Mouse (Mus musculus): Measurements from ENCODE around the gene Sgms2.

DNA sequence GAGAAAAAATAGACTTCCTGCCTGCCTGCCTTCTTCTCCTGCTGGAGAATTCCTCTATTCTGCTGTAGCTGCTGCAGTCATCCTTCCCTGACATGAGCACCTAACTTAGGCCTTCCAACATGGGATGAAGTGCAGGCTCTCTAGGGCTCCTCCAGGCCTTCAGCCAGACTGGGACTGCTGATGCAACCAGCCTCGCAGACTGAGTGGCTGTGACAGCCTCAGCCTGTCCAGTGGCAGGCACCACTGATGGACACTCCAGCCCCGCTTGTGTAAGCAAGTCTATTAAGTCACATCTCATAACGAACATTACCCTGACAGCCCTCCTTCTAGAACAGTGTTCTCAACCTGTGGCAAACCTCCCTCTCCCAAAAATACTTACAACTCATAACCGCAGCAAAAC, 217.1 kb downstream of the Sgms2 start:
- TF ChIP-seq CTCF (IDR thresholded peaks at IDR 0.05) (no peak), POLR2A (IDR thresholded peaks at IDR 0.05; ENCODE audit: insufficient read depth, low read depth, low read length) (no peak)

Data from heart, adult 2 months (tissue).